Mouse (Mus musculus): ENCODE results near the gene Tceal7.

Tceal7 gene

GRCm38 (mm10) chrX:136214729-136215677 is at the start of gene Tceal7, which contains the start of gene Bex1:
Tceal7 (plus strand) TSS chrX:136214779.
Bex1 (minus strand) TSS chrX:136215513.
- peak; percentile 30 for DNase-seq

- no peak for DNase-seq
These were observed 44.0 kb upstream of the Tceal7 start for GRCm38 (mm10) chrX:136170625-136171024.

- DNase-seq = peak; percentile 72
These were observed 43.1 kb upstream of the Tceal7 start for GRCm38 (mm10) chrX:136171189-136172117.

- DNase-seq = peak; percentile 87
These were observed 42.4 kb upstream of the Tceal7 start, which contains the start of gene Tceal8 for GRCm38 (mm10) chrX:136172118-136172551. Tceal8 (minus strand) TSS chrX:136172342.

- DNase-seq = peak; percentile 5
These were observed 41.8 kb upstream of the Tceal7 start for GRCm38 (mm10) chrX:136172786-136173185.

- DNase-seq = no peak
These were observed 33.6 kb upstream of the Tceal7 start for GRCm38 (mm10) chrX:136180897-136181553.

GRCm38 (mm10) chrX:136183107-136183506 is 31.5 kb upstream of the Tceal7 start:
- no peak for DNase-seq

GRCm38 (mm10) chrX:136195193-136195944 is 19.2 kb upstream of the Tceal7 start:
- DNase-seq = no peak

- DNase-seq = no peak
These were observed 17.7 kb upstream of the Tceal7 start for GRCm38 (mm10) chrX:136196873-136197272.

GRCm38 (mm10) chrX:136203257-136203656 is 11.3 kb upstream of the Tceal7 start:
- DNase-seq = no peak

GRCm38 (mm10) chrX:136203664-136204066 is 10.9 kb upstream of the Tceal7 start, which contains the start of gene Tceal5:
Tceal5 (minus strand) TSS chrX:136203876.
- DNase-seq = peak; percentile 81

- no peak for DNase-seq
These were observed 10.2 kb upstream of the Tceal7 start for GRCm38 (mm10) chrX:136204406-136204805.

GRCm38 (mm10) chrX:136213396-136213795 is 1.2 kb upstream of the Tceal7 start:
- no peak for DNase-seq

- DNase-seq = no peak
These were observed 1.7 kb downstream of the Tceal7 start for GRCm38 (mm10) chrX:136216303-136216702.

- no peak for DNase-seq
These were observed 9.1 kb downstream of the Tceal7 start for GRCm38 (mm10) chrX:136223714-136224113.

- DNase-seq = no peak
These were observed 13.2 kb downstream of the Tceal7 start for GRCm38 (mm10) chrX:136227768-136228167.

GRCm38 (mm10) chrX:136238118-136238517 is 23.5 kb downstream of the Tceal7 start:
- DNase-seq = peak; percentile 12

GRCm38 (mm10) chrX:136243181-136243580 is 28.6 kb downstream of the Tceal7 start:
- DNase-seq = no peak

GRCm38 (mm10) chrX:136244574-136245229 is 30.1 kb downstream of the Tceal7 start, which contains the start of gene Tceal9:
Tceal9 (plus strand) TSS chrX:136245079.
- DNase-seq = peak; percentile 80

- DNase-seq = peak; percentile 38
These were observed 31.0 kb downstream of the Tceal7 start for GRCm38 (mm10) chrX:136245521-136246071.

GRCm38 (mm10) chrX:136248811-136249210 is 34.2 kb downstream of the Tceal7 start:
- no peak for DNase-seq
